Mouse (Mus musculus): Measurements from ENCODE around the gene Fis1. TPM values are rescaled to one million over a fixed set of nuclear protein-coding genes. Genes with fewer than 3 reads are reported as not detected.
"Not testable (repeated sequence)": the region's sequence is repeated elsewhere in the genome, so short reads cannot be mapped to it uniquely, and the experiment has no call there.

The Fis1 gene
- polyA plus RNA-seq, 1 experiment from 2014 or later: 255 TPM

DNA sequence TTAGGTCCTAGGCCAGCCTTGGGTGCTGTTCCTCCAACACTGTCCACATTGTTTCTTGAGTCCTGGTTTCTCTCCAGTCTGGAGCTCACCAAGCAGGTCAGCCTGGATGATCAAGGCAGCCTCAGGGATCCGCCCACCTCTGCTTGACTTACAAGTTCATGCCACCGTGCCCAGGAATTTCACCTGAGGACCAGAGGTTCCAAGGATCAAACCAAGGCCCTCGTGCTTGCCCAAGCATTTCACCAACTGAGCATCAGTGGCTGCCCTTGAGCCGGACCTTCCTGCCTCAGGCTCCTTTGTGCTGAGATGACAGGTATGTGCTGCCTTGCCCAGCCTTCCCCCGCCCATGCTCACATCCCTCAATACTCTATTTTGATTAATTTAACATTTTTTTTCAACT, 15.5 kb upstream of the Fis1 start:
- Histone ChIP-seq H3K9me3 (ENCODE audit: control insufficient read depth, low read length) (no peaks in the 10 kb centered on the region), H3K9ac (ENCODE audit: low read length) (no peak overlapping the region), H3K27ac (replicated peaks) (no peak overlapping the region), H3K4me1 (replicated peaks; ENCODE audit: control insufficient read depth, insufficient read depth) (no peaks in the 10 kb centered on the region), H3K27me3 (ENCODE audit: control insufficient read depth, insufficient read depth, low read length) (no peaks in the 10 kb centered on the region), H3K36me3 (ENCODE audit: control insufficient read depth, insufficient read depth, low read length) (no peaks in the 10 kb centered on the region), H3K4me3 (ENCODE audit: low read depth, low read length) (no peak overlapping the region), H3K4me2 (replicated peaks; ENCODE audit: low read depth) (no peak overlapping the region)
- DNase-seq (ENCODE audit: low spot score) (no peak), ATAC-seq (ENCODE audit: low FRiP score, low TSS enrichment) (no peak)
- WGBS: 88% methylated on average over 5 of the region's 5 CpGs
- TF ChIP-seq EP300 (optimal IDR thresholded peaks at IDR 0.05) (no peak), CTCF (IDR thresholded peaks at IDR 0.05; ENCODE audit: low read depth) (no peak)

DNA sequence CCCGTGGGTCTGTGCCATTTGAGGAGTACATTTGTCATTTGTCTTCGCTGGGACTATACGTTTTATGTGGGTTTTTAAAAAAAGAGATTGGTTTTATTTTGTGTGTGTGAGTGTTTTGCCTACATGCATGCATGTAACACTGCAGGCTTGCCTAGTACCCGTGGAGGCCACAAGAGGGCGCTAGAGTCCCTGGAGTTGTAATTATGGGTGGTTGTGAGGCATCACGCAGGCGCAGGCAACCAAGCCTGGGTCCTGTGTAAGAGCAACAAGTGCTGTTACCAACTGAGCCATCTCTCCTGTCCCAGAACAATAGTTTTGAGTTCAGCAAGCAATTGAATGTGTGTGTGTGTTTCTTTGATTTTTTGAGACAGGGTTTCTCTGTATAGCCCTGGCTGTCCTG, 13.8 kb upstream of the Fis1 start:
- Histone ChIP-seq H3K4me3 (ENCODE audit: low read depth, low read length) (no peak overlapping the region), H3K36me3 (ENCODE audit: control insufficient read depth, insufficient read depth, low read length) (no peaks in the 10 kb centered on the region), H3K9ac (ENCODE audit: low read length) (no peak overlapping the region), H3K27me3 (ENCODE audit: control insufficient read depth, insufficient read depth, low read length) (no peaks in the 10 kb centered on the region), H3K4me2 (replicated peaks; ENCODE audit: low read depth) (no peak overlapping the region), H3K27ac (replicated peaks) (no peak overlapping the region), H3K4me1 (replicated peaks; ENCODE audit: control insufficient read depth, insufficient read depth) (no peaks in the 10 kb centered on the region), H3K9me3 (ENCODE audit: control insufficient read depth, low read length) (no peaks in the 10 kb centered on the region)
- 70% methylated on average over 7 of the region's 7 CpGs for WGBS
- no peak for ATAC-seq (ENCODE audit: low FRiP score, low TSS enrichment)
- TF ChIP-seq EP300 (optimal IDR thresholded peaks at IDR 0.05) (no peak), CTCF (IDR thresholded peaks at IDR 0.05; ENCODE audit: low read depth) (peak; percentile 61)
- DNase-seq (ENCODE audit: low spot score): no peak

DNA sequence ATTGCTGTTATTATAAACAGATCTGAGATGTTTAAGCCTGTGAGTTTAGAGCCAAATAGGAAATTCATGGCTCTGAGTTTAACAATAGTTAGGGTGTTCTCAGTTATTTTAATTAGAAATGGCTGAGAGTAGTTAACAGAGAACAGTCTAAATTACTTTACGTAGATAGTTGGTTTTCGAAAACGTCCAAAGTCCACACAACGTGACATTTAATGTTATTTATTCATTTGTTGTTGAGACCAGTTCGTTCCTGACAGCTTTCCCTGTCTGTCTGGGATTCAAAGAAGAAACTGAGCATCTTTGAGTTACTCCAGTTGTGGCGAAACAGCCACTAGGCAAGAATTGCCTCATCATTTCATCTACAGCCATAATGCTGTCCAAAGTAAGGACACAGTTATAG, 13.0 kb upstream of the Fis1 start:
- H3K27ac ChIP-seq (replicated peaks); H3K36me3 ChIP-seq (ENCODE audit: control insufficient read depth, insufficient read depth, low read length); H3K9ac ChIP-seq (ENCODE audit: low read length); H3K4me3 ChIP-seq (ENCODE audit: low read depth, low read length); H3K4me2 ChIP-seq (replicated peaks; ENCODE audit: low read depth); H3K4me1 ChIP-seq (replicated peaks; ENCODE audit: control insufficient read depth, insufficient read depth); DNase-seq (ENCODE audit: low spot score); H3K27me3 ChIP-seq (ENCODE audit: control insufficient read depth, insufficient read depth, low read length); H3K9me3 ChIP-seq (ENCODE audit: control insufficient read depth, low read length); ATAC-seq (ENCODE audit: low FRiP score, low TSS enrichment): not testable (repeated sequence)
- 61% methylated on average over 6 of the region's 6 CpGs for WGBS

DNA sequence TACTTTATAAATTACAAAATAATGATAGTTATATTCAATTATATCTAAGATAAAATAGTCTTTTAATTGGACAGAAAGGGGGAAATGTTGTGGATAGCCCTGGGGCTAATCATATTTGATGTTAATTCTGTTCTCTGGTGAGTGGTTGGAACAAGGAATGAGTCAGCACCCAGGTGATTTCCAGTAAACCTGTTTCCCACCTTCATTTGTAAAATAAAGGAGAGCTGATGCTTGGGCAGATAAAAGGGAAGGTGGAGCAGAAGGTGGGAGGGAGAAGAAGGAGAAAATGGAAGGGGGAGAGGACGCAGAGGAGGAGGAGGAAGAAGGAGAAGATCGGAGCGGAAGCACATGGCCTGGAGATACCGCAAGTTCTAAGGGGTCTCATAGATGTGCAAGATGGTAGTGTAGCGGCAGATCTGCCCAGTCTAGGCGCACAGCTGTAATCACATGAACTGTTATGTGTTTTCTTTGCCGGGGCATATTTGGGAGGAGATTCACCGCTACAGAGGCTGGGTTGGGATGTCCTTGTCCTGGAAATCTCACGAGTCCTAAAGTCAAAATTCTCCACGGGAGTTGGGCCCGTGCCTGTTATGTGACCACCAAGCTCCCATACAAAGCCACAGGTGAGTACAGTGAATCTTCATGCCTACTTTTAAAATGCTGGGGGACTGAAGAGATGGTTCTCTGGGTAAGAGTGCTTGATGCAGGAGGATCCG, 12.1 kb upstream of the Fis1 start:
- H3K4me3 ChIP-seq (ENCODE audit: low read depth, low read length): no peak overlapping the region
- no peak for TF ChIP-seq EP300 (optimal IDR thresholded peaks at IDR 0.05)
- TF ChIP-seq CTCF (IDR thresholded peaks at IDR 0.05; ENCODE audit: low read depth): no peak
- ATAC-seq (ENCODE audit: low FRiP score, low TSS enrichment): no peak
- H3K4me1 ChIP-seq (replicated peaks; ENCODE audit: control insufficient read depth, insufficient read depth): no peaks in the 10 kb centered on the region
- H3K36me3 ChIP-seq (ENCODE audit: control insufficient read depth, insufficient read depth, low read length): no peaks in the 10 kb centered on the region
- no peak overlapping the region for H3K9ac ChIP-seq (ENCODE audit: low read length)
- no peaks in the 10 kb centered on the region for H3K27me3 ChIP-seq (ENCODE audit: control insufficient read depth, insufficient read depth, low read length)
- H3K9me3 ChIP-seq (ENCODE audit: control insufficient read depth, low read length): no peaks in the 10 kb centered on the region
- no peak overlapping the region for H3K27ac ChIP-seq (replicated peaks)
- no peak overlapping the region for H3K4me2 ChIP-seq (replicated peaks; ENCODE audit: low read depth)
- 82% methylated on average over 12 of the region's 12 CpGs for WGBS
- DNase-seq (ENCODE audit: low spot score): no peak

DNA sequence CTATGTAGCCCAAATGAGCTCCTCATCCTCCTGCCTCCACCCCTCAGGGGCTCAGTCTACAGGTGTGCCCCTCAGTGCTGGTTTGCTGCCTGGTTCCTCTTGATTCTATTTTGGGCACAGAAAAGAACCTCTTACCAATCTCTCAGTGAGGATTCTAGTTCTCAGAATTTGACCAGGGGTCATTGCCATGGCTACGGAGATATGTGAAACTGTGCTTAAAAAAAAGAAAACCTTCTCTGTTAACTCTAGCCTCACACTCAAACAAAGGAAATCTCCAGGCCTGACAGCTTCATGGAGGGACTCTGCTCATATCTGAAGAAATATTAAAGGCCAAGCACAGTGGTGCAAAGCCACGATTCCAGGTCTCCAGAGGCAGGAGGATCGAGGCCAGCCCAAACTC, 10.3 kb upstream of the Fis1 start:
- Histone ChIP-seq H3K9me3 (ENCODE audit: control insufficient read depth, low read length) (no peaks in the 10 kb centered on the region), H3K4me2 (replicated peaks; ENCODE audit: low read depth) (no peak overlapping the region), H3K9ac (ENCODE audit: low read length) (no peak overlapping the region), H3K36me3 (ENCODE audit: control insufficient read depth, insufficient read depth, low read length) (no peaks in the 10 kb centered on the region), H3K4me1 (replicated peaks; ENCODE audit: control insufficient read depth, insufficient read depth) (no peaks in the 10 kb centered on the region), H3K4me3 (ENCODE audit: low read depth, low read length) (no peak overlapping the region), H3K27ac (replicated peaks) (no peak overlapping the region), H3K27me3 (ENCODE audit: control insufficient read depth, insufficient read depth, low read length) (no peaks in the 10 kb centered on the region)
- no peak for ATAC-seq (ENCODE audit: low FRiP score, low TSS enrichment)
- DNase-seq (ENCODE audit: low spot score): no peak
- WGBS: 52% methylated on average over 3 of the region's 3 CpGs
- no peak for TF ChIP-seq CTCF (IDR thresholded peaks at IDR 0.05; ENCODE audit: low read depth)
- TF ChIP-seq EP300 (optimal IDR thresholded peaks at IDR 0.05): no peak

DNA sequence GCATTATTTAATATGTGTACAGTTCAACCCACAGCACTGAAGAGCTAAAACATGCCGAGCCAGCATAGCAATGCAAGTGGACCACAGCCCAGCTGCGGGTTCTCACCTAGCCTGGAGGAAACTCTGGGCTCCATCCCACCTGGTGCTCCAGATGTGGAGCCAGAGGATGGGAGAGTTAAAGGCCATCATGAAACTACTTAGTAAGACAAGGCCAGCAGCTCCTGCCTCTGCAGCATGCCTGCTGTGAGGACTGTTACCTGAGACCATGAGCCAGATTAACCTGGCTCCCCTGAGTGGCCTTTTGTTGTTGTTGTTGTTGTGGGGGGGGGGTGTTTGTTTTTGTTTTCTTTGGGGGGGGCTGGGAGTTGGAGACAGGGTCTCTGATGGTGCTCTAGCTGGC, 9.7 kb upstream of the Fis1 start:
- DNase-seq (ENCODE audit: low spot score): no peak
- Histone ChIP-seq H3K27me3 (ENCODE audit: control insufficient read depth, insufficient read depth, low read length) (no peaks in the 10 kb centered on the region), H3K36me3 (ENCODE audit: control insufficient read depth, insufficient read depth, low read length) (no peaks in the 10 kb centered on the region), H3K9me3 (ENCODE audit: control insufficient read depth, low read length) (no peaks in the 10 kb centered on the region), H3K4me3 (ENCODE audit: low read depth, low read length) (no peak overlapping the region), H3K9ac (ENCODE audit: low read length) (no peak overlapping the region), H3K4me2 (replicated peaks; ENCODE audit: low read depth) (no peak overlapping the region), H3K27ac (replicated peaks) (no peak overlapping the region), H3K4me1 (replicated peaks; ENCODE audit: control insufficient read depth, insufficient read depth) (no peaks in the 10 kb centered on the region)
- WGBS: 85% methylated on average over 2 of the region's 2 CpGs
- no peak for ATAC-seq (ENCODE audit: low FRiP score, low TSS enrichment)
- TF ChIP-seq CTCF (IDR thresholded peaks at IDR 0.05; ENCODE audit: low read depth) (no peak), EP300 (optimal IDR thresholded peaks at IDR 0.05) (no peak)

Data from stomach, postnatal 0 days (tissue).